Mouse (Mus musculus) spleen, embryonic (tissue): Measurements from ENCODE around the gene Exph5.

Experiments used
- CTCF ChIA-PET: fragments of 350-600 bp; sonication (Branson Sonifier 250); formaldehyde crosslinking; loops from one replicate; lab custom pipeline; 2022; lab: Charles Lee

The Exph5 gene

GRCm38 (mm10) chr9:53404050-53404752 lies 102.7 kb downstream of the Exph5 start:
- CTCF ChIA-PET: no interaction called here

DNA sequence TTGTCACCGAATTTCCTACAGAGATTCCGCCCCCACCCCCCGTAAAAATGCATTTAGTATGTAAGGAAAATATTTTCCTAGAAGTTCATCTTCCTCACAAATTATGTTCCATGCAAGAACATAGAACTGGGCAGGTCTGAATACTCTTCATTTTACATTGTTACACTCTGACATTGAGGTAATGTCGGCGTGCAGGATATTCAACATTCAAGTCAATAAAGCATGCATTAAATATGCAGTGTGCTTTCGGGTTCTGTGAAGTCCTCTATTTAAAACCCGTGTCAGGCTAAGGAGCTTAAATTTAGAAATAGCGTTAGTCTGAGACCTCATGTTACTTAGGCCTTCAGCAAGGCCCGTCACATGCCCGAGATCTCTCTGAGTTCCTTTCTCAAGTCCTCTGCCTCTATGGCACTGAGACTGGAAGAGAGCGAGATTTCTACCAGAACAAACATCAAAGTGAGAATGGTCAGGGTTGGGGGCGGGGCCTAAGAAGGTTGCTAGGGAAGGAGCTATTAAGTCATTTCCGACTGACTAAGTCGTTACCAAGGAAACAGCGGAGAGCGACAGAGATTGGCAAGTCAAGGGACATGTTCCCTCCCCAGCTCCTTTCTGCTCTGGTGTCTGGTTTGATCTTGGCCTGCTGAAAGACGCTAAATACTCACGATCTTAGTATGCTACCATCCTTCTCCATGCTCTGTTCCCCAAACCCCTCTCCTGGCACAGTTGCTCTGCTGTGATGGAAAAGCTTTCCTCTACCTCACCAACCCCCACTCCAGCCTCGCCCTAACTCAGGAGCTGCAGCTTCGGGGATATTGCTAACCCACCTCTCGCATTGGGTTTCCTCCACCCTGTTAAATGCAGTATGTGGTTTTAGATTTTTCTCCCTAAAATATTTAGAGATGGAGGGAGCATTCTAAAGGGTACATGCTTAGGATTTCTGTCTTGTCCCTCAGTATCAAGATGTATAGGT lies 103.6 kb downstream of the Exph5 start:
- CTCF ChIA-PET: no interaction called here

DNA sequence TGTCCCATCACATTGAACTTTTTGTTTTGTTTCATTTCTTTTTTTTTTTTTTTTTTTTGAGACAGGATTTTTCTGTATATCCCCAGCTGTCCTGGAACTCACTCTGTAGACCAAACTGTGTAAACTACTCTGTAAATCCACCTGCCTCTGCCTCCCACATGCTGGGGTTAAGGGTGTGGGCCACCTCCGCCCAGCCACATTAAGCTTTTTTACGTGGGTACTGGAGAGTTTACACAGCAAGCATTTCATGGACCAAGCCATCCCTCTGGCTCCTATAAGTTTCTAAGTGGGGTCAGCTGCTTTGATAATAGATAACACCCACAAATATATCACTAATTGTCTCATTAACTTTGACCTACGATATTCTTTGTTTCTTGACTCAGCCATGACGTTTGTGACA lies 107.1 kb downstream of the Exph5 start:
- CTCF ChIA-PET: no interaction called here

DNA sequence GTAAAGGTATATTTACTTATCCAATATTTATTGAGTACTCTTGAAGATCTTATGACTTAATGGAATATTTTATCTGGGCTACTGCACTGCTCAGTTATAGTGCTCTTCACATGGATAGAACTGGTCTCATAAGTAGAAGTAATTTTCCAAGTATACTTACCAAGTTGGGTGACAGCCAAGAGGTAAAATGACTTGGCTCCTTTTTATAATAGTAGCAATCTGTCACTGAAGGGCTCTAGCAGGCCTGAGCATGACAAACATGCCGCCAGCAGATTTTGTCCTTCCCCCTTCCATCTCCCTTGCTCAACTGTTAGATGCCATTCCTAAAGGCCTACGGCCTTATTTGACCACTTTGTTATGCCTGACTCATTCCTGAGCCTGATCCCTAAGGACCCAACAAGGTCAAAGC lies 107.5 kb downstream of the Exph5 start:
- CTCF ChIA-PET: no interaction called here

DNA sequence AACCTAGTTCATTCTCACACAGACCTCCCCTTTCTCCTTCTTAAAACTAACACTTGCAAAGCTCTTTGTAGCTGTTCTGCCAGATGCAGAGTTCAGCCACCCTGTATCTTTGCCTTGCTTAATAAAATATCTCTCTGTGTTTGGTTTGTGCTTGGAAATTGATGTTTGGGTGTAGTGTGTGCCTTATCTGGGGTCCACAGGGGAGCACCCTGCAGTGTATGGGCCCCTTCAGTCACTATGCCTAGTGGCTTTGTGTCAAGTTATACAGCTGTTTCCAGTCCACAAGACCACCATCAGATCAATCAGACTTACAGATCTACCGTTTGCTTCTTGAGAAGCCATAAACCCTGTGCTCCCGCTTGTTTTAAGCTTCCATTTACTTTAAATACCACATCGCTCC lies 108.0 kb downstream of the Exph5 start:
- CTCF ChIA-PET: interaction anchor here (0.6 kb wide), 1 partner anchor 56 kb away, joined by 3 read pairs; no protein-coding TSS in a partner anchor

GRCm38 (mm10) chr9:53422133-53422896 lies 120.8 kb downstream of the Exph5 start:
- CTCF ChIA-PET: no interaction called here

- CTCF ChIA-PET: no interaction called here
Measured at GRCm38 (mm10) chr9:53426726-53427125, 125.3 kb downstream of the Exph5 start.
